Mouse (Mus musculus): ENCODE measurements around the gene Pusl1. TPM values are rescaled to one million over a fixed set of nuclear protein-coding genes. Genes with fewer than 3 reads are reported as not detected.

Pusl1 gene
- polyA plus RNA-seq, 1 experiment from 2014 or later, result 53.7 TPM

GRCm38 (mm10) chr4:155856071-155856470 lies 35.5 kb downstream of the Pusl1 start:
- Histone ChIP-seq H3K9ac (ENCODE audit: low read length) (no peak overlapping the region), H3K4me2 (ENCODE audit: low read depth, low read length, severe bottlenecking) (no peak overlapping the region), H3K9me3 (ENCODE audit: control insufficient read depth, low read length) (no peaks in the 10 kb centered on the region), H3K36me3 (ENCODE audit: control insufficient read depth, insufficient read depth, low read length) (peaks cover 4% of the 10 kb centered on the region; the same call in 1 of the 2 replicates), H3K4me3 (ENCODE audit: low read depth, low read length) (no peak overlapping the region), H3K4me1 (replicated peaks; ENCODE audit: control insufficient read depth, insufficient read depth, low read length) (no peaks in the 10 kb centered on the region), H3K27ac (ENCODE audit: low read depth, low read length) (no peak overlapping the region), H3K27me3 (ENCODE audit: control insufficient read depth, insufficient read depth, low read length) (no peaks in the 10 kb centered on the region)
- 94% methylated on average over 12 of the region's 12 CpGs for WGBS
- ATAC-seq (replicated peaks; ENCODE audit: low FRiP score) (no peak), DNase-seq (ENCODE audit: low spot score) (no peak)

GRCm38 (mm10) chr4:155854991-155855390 lies 36.6 kb downstream of the Pusl1 start:
- H3K4me2 ChIP-seq (ENCODE audit: low read depth, low read length, severe bottlenecking), result no peak overlapping the region
- no peaks in the 10 kb centered on the region for H3K27me3 ChIP-seq (ENCODE audit: control insufficient read depth, insufficient read depth, low read length)
- H3K27ac ChIP-seq (ENCODE audit: low read depth, low read length), result no peak overlapping the region
- peaks cover 4% of the 10 kb centered on the region; the same call in 1 of the 2 replicates for H3K36me3 ChIP-seq (ENCODE audit: control insufficient read depth, insufficient read depth, low read length)
- WGBS, result 93% methylated on average over 12 of the region's 12 CpGs
- no peaks in the 10 kb centered on the region for H3K9me3 ChIP-seq (ENCODE audit: control insufficient read depth, low read length)
- H3K4me3 ChIP-seq (ENCODE audit: low read depth, low read length), result no peak overlapping the region
- no peak overlapping the region for H3K9ac ChIP-seq (ENCODE audit: low read length)
- DNase-seq (ENCODE audit: low spot score) (no peak), ATAC-seq (replicated peaks; ENCODE audit: low FRiP score) (no peak)
- 0 out of 2 replicates have a peak, but pooled peaks cover 4% of the 10 kb centered on the region for H3K4me1 ChIP-seq (replicated peaks; ENCODE audit: control insufficient read depth, insufficient read depth, low read length)

- H3K4me2 ChIP-seq (ENCODE audit: low read depth, low read length, severe bottlenecking), result no peak overlapping the region
- H3K9me3 ChIP-seq (ENCODE audit: control insufficient read depth, low read length), result no peaks in the 10 kb centered on the region
- H3K9ac ChIP-seq (ENCODE audit: low read length), result no peak overlapping the region
- no peak for DNase-seq (ENCODE audit: low spot score)
- no peak for ATAC-seq (replicated peaks; ENCODE audit: low FRiP score)
- H3K27ac ChIP-seq (ENCODE audit: low read depth, low read length), result no peak overlapping the region
- 92% methylated on average over 9 of the region's 9 CpGs for WGBS
- no peak overlapping the region for H3K4me3 ChIP-seq (ENCODE audit: low read depth, low read length)
- H3K4me1 ChIP-seq (replicated peaks; ENCODE audit: control insufficient read depth, insufficient read depth, low read length), result peaks cover 7% of the 10 kb centered on the region; the same call in 1 of the 2 replicates
- H3K27me3 ChIP-seq (ENCODE audit: control insufficient read depth, insufficient read depth, low read length), result no peaks in the 10 kb centered on the region
- H3K36me3 ChIP-seq (ENCODE audit: control insufficient read depth, insufficient read depth, low read length), result peaks cover 4% of the 10 kb centered on the region; the same call in 1 of the 2 replicates
These were observed 38.2 kb downstream of the Pusl1 start for GRCm38 (mm10) chr4:155853421-155853820.

DNA sequence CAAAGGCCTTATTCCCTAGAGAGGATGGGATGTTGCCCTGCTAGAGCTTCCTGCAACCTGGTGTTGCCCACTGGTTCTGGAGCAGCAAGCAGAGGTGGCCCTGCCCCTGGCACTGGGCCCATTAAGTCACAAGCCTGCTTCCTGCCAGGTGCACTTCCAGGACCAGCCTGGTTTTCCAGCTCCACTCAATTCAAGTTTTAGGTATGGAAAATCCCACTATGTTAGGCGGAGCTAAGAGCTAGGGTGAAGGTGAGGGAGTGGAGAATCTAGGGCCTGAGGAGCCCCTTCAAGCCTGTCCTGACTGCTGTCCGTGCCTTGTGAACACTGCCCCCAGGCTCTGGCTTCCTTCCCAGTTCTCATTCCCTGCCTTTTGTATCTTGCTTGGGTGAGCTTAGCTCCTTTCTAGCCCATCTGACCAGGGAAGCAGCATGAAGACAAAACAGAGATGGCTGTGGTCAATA lies 39.6 kb downstream of the Pusl1 start:
- no peak overlapping the region for H3K9ac ChIP-seq (ENCODE audit: low read length)
- H3K36me3 ChIP-seq (ENCODE audit: control insufficient read depth, insufficient read depth, low read length), result peaks cover 4% of the 10 kb centered on the region; the same call in 1 of the 2 replicates
- H3K4me2 ChIP-seq (ENCODE audit: low read depth, low read length, severe bottlenecking), result no peak overlapping the region
- no peaks in the 10 kb centered on the region for H3K9me3 ChIP-seq (ENCODE audit: control insufficient read depth, low read length)
- H3K4me1 ChIP-seq (replicated peaks; ENCODE audit: control insufficient read depth, insufficient read depth, low read length), result peaks cover 9% of the 10 kb centered on the region; the same call in 1 of the 2 replicates
- H3K4me3 ChIP-seq (ENCODE audit: low read depth, low read length), result no peak overlapping the region
- WGBS, result 80% methylated on average over 2 of the region's 2 CpGs
- no peak overlapping the region for H3K27ac ChIP-seq (ENCODE audit: low read depth, low read length)
- H3K27me3 ChIP-seq (ENCODE audit: control insufficient read depth, insufficient read depth, low read length), result no peaks in the 10 kb centered on the region
- ATAC-seq (replicated peaks; ENCODE audit: low FRiP score) (no peak), DNase-seq (ENCODE audit: low spot score) (no peak)

GRCm38 (mm10) chr4:155851368-155851767 lies 40.2 kb downstream of the Pusl1 start:
- Histone ChIP-seq H3K27ac (ENCODE audit: low read depth, low read length) (no peak overlapping the region), H3K4me3 (ENCODE audit: low read depth, low read length) (no peak overlapping the region), H3K36me3 (ENCODE audit: control insufficient read depth, insufficient read depth, low read length) (no peaks in the 10 kb centered on the region; the same call in 1 of the 2 replicates), H3K9ac (ENCODE audit: low read length) (no peak overlapping the region), H3K9me3 (ENCODE audit: control insufficient read depth, low read length) (no peaks in the 10 kb centered on the region), H3K27me3 (ENCODE audit: control insufficient read depth, insufficient read depth, low read length) (no peaks in the 10 kb centered on the region), H3K4me1 (replicated peaks; ENCODE audit: control insufficient read depth, insufficient read depth, low read length) (peaks cover 10% of the 10 kb centered on the region; the same call in 1 of the 2 replicates), H3K4me2 (ENCODE audit: low read depth, low read length, severe bottlenecking) (no peak overlapping the region)
- WGBS, result 87% methylated on average over 3 of the region's 3 CpGs
- ATAC-seq (replicated peaks; ENCODE audit: low FRiP score), result no peak
- no peak for DNase-seq (ENCODE audit: low spot score)

DNA sequence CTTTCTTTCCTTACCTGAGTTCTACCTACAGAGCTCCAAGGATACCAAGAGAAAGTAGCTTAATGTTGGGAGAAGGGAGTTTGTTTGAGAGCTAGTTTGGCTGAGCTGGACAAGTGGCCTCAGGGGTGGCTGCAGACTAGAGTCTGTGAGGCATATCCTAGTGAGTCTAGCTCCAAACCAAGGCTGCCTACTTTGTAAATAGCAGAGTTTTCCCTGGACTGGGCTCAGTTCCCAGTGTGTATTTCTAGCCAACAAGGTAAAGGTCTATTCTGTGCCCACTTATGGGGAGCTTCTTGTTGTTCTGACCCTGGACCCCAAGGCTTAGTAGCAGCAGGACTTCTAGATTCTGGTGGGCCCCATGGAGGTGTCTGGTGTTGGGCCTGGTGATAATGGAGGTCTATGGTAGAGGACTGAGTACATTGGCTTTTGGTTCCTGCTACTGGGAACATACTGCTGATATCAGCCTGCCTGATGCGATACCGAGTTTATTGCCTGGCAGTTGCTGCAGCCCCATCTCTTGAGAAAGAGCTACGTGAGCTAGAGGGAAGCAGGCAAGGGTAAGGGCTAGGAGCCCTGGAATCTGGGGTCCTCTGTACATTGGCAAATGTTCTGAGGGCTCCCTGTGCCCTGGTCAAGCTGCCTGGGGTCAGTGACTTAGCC lies 41.7 kb downstream of the Pusl1 start:
- H3K36me3 ChIP-seq (ENCODE audit: control insufficient read depth, insufficient read depth, low read length), result no peaks in the 10 kb centered on the region; the same call in 1 of the 2 replicates
- H3K4me2 ChIP-seq (ENCODE audit: low read depth, low read length, severe bottlenecking), result no peak overlapping the region
- ATAC-seq (replicated peaks; ENCODE audit: low FRiP score) (no peak), DNase-seq (ENCODE audit: low spot score) (no peak)
- H3K9ac ChIP-seq (ENCODE audit: low read length), result no peak overlapping the region
- peaks cover 10% of the 10 kb centered on the region; the same call in 1 of the 2 replicates for H3K4me1 ChIP-seq (replicated peaks; ENCODE audit: control insufficient read depth, insufficient read depth, low read length)
- no peaks in the 10 kb centered on the region for H3K9me3 ChIP-seq (ENCODE audit: control insufficient read depth, low read length)
- H3K27ac ChIP-seq (ENCODE audit: low read depth, low read length), result no peak overlapping the region
- no peak overlapping the region for H3K4me3 ChIP-seq (ENCODE audit: low read depth, low read length)
- 97% methylated on average over 3 of the region's 3 CpGs for WGBS
- no peaks in the 10 kb centered on the region for H3K27me3 ChIP-seq (ENCODE audit: control insufficient read depth, insufficient read depth, low read length)

- H3K27ac ChIP-seq (ENCODE audit: low read depth, low read length), result no peak overlapping the region
- no peaks in the 10 kb centered on the region; the same call in 1 of the 2 replicates for H3K36me3 ChIP-seq (ENCODE audit: control insufficient read depth, insufficient read depth, low read length)
- no peak for DNase-seq (ENCODE audit: low spot score)
- ATAC-seq (replicated peaks; ENCODE audit: low FRiP score), result no peak
- 82% methylated on average over 2 of the region's 2 CpGs for WGBS
- H3K9me3 ChIP-seq (ENCODE audit: control insufficient read depth, low read length), result no peaks in the 10 kb centered on the region
- H3K4me1 ChIP-seq (replicated peaks; ENCODE audit: control insufficient read depth, insufficient read depth, low read length), result peaks cover 10% of the 10 kb centered on the region; the same call in 1 of the 2 replicates
- H3K4me2 ChIP-seq (ENCODE audit: low read depth, low read length, severe bottlenecking), result no peak overlapping the region
- no peak overlapping the region for H3K9ac ChIP-seq (ENCODE audit: low read length)
- no peak overlapping the region for H3K4me3 ChIP-seq (ENCODE audit: low read depth, low read length)
- H3K27me3 ChIP-seq (ENCODE audit: control insufficient read depth, insufficient read depth, low read length), result no peaks in the 10 kb centered on the region
These were observed 42.2 kb downstream of the Pusl1 start for GRCm38 (mm10) chr4:155849391-155849790.

DNA sequence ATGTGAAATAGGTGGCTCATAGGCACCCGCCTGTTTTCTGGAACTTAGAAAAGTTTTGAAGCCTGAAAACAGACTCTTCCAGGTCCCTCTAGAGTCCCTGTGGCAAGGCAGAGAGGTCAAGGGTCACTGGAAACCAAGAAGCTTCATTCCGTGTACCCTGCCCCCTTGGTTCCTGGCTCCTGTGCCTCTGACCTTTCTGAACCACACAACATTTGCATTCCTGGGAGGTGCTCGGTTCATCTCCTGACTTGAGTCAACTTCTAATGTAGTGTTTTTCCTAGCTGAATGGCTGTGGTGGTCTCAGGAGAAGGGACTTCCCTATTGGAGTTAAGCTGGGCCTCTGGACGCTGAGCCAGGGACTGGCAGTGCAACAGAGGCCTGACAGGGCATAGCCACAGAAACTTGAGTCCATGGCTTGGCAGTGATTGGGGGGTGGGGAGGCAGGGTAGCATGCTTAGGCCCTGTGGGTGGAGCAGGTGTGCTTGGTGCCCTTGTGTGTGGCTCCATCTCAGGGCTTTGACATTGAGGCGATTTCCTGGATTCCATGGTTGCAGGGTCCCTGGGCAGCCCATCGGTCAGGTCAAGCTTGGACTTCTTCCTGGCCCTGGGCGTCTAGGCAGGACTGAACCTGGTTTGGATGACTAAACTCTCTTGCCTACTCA lies 43.0 kb downstream of the Pusl1 start:
- Histone ChIP-seq H3K9ac (ENCODE audit: low read length) (peak overlapping the region; percentile 88), H3K4me1 (replicated peaks; ENCODE audit: control insufficient read depth, insufficient read depth, low read length) (peaks cover 10% of the 10 kb centered on the region; the same call in 1 of the 2 replicates), H3K9me3 (ENCODE audit: control insufficient read depth, low read length) (no peaks in the 10 kb centered on the region), H3K4me3 (ENCODE audit: low read depth, low read length) (peak overlapping the region; percentile 93), H3K4me2 (ENCODE audit: low read depth, low read length, severe bottlenecking) (peak overlapping the region; percentile 89), H3K27ac (ENCODE audit: low read depth, low read length) (no peak overlapping the region), H3K36me3 (ENCODE audit: control insufficient read depth, insufficient read depth, low read length) (no peaks in the 10 kb centered on the region; the same call in 1 of the 2 replicates), H3K27me3 (ENCODE audit: control insufficient read depth, insufficient read depth, low read length) (no peaks in the 10 kb centered on the region)
- ATAC-seq (replicated peaks; ENCODE audit: low FRiP score) (no peak), DNase-seq (ENCODE audit: low spot score) (no peak)
- WGBS, result 58% methylated on average over 7 of the region's 7 CpGs

All from forebrain, embryonic 11.5 days (tissue).